Mouse (Mus musculus): ENCODE data around the gene Tpcn1. TPM values are rescaled to one million over a fixed set of nuclear protein-coding genes. Genes with fewer than 3 reads are reported as not detected.
"Not testable (repeated sequence)": the region's sequence is repeated elsewhere in the genome, so short reads cannot be mapped to it uniquely, and the experiment has no call there.

The Tpcn1 gene
- polyA plus RNA-seq, 1 experiment from 2014 or later: 26.5 TPM

DNA sequence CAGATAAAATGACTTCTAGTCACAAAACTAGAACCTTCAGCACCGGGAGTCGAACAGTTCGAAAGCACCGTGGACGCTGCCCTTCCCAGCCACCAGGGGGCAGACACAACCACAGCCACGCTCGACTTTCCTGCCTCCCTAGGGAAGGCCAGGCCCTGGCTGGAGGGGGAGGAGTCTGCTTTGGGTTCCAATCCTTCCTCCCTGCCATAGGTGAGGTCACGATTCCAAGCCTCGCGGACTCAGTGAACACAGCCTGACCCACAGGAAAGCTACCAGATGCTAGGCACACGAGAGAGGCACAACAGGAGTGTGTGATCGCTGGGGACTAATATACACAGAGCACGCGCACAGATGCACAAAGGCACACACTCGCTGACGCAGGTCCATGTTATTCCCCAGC lies 83.1 kb downstream of the Tpcn1 start:
- Histone ChIP-seq H3K27ac (ENCODE audit: low read length) (no peak overlapping the region), H3K36me3 (ENCODE audit: control insufficient read depth, insufficient read depth, low read length) (no peaks in the 10 kb centered on the region), H3K27me3 (ENCODE audit: control insufficient read depth, insufficient read depth, low read length) (no peaks in the 10 kb centered on the region), H3K4me3 (ENCODE audit: low read depth, low read length) (no peak overlapping the region), H3K4me1 (ENCODE audit: control insufficient read depth, insufficient read depth, low read length) (peaks cover 6% of the 10 kb centered on the region), H3K4me2 (replicated peaks; ENCODE audit: low read depth, low read length) (no peak overlapping the region), H3K9ac (replicated peaks; ENCODE audit: low read depth, low read length) (no peak overlapping the region), H3K9me3 (ENCODE audit: control insufficient read depth, low read depth, low read length) (no peaks in the 10 kb centered on the region)
- WGBS: 27% methylated on average over 16 of the region's 16 CpGs
- ATAC-seq (ENCODE audit: insufficient number of reproducible peaks, insufficient read depth, low FRiP score, low read depth): 0 out of 2 replicates have a peak, but pooled peaks have one; percentile 21

DNA sequence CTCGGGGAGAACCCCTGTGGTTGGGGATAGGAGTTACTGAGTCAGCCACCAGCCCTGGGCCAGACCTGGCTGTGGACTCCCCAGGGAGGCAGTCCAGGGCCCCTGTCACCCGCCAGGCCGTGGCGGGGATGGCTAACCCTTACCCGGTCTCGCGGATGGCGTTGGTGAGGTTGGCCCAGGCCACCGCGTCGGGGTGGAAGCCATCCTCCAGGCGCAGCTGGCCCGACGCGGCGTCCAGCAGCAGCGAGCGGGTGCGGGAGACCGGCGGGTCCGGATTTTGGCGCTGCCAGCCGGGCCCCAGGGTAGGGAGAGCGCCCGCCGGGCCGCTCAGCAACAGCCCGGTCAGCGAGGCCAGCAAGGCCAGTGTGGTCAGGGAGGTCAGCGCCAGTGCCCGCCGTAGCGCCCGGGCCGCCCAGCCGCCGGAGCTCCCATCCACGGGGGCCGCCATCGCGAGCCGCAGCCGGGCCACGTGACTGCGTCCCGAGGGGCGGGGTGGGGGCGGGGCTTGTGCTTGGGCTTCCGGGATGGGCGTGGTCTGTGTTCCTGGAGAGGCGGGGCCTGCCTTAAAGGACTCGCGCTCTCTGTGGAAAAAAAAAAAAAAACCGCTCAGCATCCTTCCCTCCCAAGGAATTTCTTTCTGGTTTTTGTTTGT lies 85.2 kb downstream of the Tpcn1 start, which contains the start of gene Plbd2:
Gene Plbd2, minus strand, starts transcription at position 482 of the 652 bp plus-strand sequence.
- Histone ChIP-seq H3K36me3 (ENCODE audit: control insufficient read depth, insufficient read depth, low read length) (no peaks in the 10 kb centered on the region), H3K9ac (replicated peaks; ENCODE audit: low read depth, low read length) (peak within 1 kb of the TSS; percentile 85), H3K27ac (ENCODE audit: low read length) (no peak within 1 kb of the TSS), H3K4me2 (replicated peaks; ENCODE audit: low read depth, low read length) (peak within 1 kb of the TSS; percentile 93), H3K9me3 (ENCODE audit: control insufficient read depth, low read depth, low read length) (no peaks in the 10 kb centered on the region), H3K4me1 (ENCODE audit: control insufficient read depth, insufficient read depth, low read length) (peaks cover 6% of the 10 kb centered on the region), H3K4me3 (ENCODE audit: low read depth, low read length) (peak within 1 kb of the TSS; percentile 89), H3K27me3 (ENCODE audit: control insufficient read depth, insufficient read depth, low read length) (no peaks in the 10 kb centered on the region)
- 1% methylated on average over 52 of the region's 55 CpGs for WGBS
- ATAC-seq (ENCODE audit: insufficient number of reproducible peaks, insufficient read depth, low FRiP score, low read depth): peak; percentile 56; the same call in 1 of the 2 replicates

DNA sequence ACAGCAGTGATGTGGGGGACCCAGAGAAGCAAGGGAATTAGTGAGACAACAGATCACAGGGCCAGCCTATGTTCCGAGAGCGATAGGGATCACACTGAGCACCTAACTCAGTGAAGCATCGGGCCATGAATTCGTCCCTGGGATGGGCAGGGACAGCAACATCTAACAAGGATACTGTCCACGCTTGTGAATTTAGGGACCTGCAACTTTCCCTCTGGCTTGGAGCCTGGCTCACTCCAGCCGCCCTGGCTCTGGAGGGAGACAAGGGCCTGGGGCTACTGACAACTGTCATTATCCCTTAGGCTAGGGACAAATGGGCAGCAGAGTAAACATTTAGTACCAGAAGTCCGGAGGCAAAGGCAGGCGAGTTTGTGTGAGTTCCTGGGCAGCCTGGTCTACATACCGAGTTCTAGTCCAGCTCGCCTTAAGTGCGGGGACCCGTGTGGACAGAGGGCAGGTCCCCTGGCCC lies 85.8 kb downstream of the Tpcn1 start:
- H3K4me2 ChIP-seq (replicated peaks; ENCODE audit: low read depth, low read length): peak overlapping the region; percentile 93
- peak overlapping the region; percentile 85 for H3K9ac ChIP-seq (replicated peaks; ENCODE audit: low read depth, low read length)
- ATAC-seq (ENCODE audit: insufficient number of reproducible peaks, insufficient read depth, low FRiP score, low read depth): no peak
- no peaks in the 10 kb centered on the region for H3K9me3 ChIP-seq (ENCODE audit: control insufficient read depth, low read depth, low read length)
- H3K36me3 ChIP-seq (ENCODE audit: control insufficient read depth, insufficient read depth, low read length): no peaks in the 10 kb centered on the region
- 4% methylated on average over 12 of the region's 12 CpGs for WGBS
- peaks cover 6% of the 10 kb centered on the region for H3K4me1 ChIP-seq (ENCODE audit: control insufficient read depth, insufficient read depth, low read length)
- H3K27me3 ChIP-seq (ENCODE audit: control insufficient read depth, insufficient read depth, low read length): no peaks in the 10 kb centered on the region
- no peak overlapping the region for H3K27ac ChIP-seq (ENCODE audit: low read length)
- peak overlapping the region; percentile 89 for H3K4me3 ChIP-seq (ENCODE audit: low read depth, low read length)

DNA sequence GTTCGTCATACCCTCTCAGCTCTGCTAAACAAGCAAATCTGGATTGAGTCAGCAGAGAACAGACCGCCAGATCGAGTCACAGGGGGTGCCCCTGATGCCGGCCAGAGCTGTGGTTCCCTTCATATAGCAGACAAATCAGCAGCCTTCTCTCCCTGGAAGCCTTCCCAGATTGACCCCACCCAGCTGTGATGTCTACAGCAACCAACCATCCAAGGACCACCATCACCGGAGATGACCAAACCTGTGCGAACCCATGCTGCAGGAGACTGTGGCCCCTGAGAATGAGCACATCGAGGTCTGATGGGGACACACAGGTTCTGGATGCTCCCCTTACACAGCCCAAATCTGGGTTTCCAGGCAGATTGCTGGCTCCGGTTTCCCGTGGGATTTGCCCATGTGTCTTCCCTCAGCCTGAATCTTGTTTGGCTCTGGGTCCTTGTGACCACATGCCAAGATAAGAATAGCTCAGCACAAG lies 86.3 kb downstream of the Tpcn1 start:
- no peak overlapping the region for H3K27ac ChIP-seq (ENCODE audit: low read length)
- H3K27me3 ChIP-seq (ENCODE audit: control insufficient read depth, insufficient read depth, low read length): no peaks in the 10 kb centered on the region
- peaks cover 6% of the 10 kb centered on the region for H3K4me1 ChIP-seq (ENCODE audit: control insufficient read depth, insufficient read depth, low read length)
- H3K9me3 ChIP-seq (ENCODE audit: control insufficient read depth, low read depth, low read length): no peaks in the 10 kb centered on the region
- H3K4me3 ChIP-seq (ENCODE audit: low read depth, low read length): peak overlapping the region; percentile 89
- peak overlapping the region; percentile 85; the same call in 1 of the 2 replicates for H3K9ac ChIP-seq (replicated peaks; ENCODE audit: low read depth, low read length)
- peak overlapping the region; percentile 93 for H3K4me2 ChIP-seq (replicated peaks; ENCODE audit: low read depth, low read length)
- WGBS: 58% methylated on average over 9 of the region's 9 CpGs
- H3K36me3 ChIP-seq (ENCODE audit: control insufficient read depth, insufficient read depth, low read length): no peaks in the 10 kb centered on the region
- ATAC-seq (ENCODE audit: insufficient number of reproducible peaks, insufficient read depth, low FRiP score, low read depth): no peak

DNA sequence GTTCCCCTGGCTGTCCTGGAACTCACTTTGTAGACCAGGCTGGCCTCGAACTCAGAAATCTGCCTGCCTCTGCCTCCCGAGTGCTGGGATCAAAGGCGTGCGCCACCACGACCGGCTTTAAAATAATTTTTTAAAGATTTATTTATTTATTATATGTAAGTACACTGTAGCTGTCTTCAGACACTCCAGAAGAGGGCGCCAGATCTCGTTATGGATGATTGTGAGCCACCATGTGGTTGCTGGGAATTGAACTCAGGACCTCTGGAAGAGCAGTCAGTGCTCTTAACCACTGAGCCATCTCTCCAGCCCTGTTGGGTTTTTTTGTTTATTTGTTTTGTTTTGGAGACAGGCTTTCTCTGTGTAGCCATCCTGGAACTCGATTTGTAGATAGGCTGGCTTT lies 87.9 kb downstream of the Tpcn1 start:
- H3K36me3 ChIP-seq (ENCODE audit: control insufficient read depth, insufficient read depth, low read length); H3K27ac ChIP-seq (ENCODE audit: low read length); ATAC-seq (ENCODE audit: insufficient number of reproducible peaks, insufficient read depth, low FRiP score, low read depth); H3K4me1 ChIP-seq (ENCODE audit: control insufficient read depth, insufficient read depth, low read length); H3K27me3 ChIP-seq (ENCODE audit: control insufficient read depth, insufficient read depth, low read length); H3K4me3 ChIP-seq (ENCODE audit: low read depth, low read length); H3K4me2 ChIP-seq (replicated peaks; ENCODE audit: low read depth, low read length); H3K9me3 ChIP-seq (ENCODE audit: control insufficient read depth, low read depth, low read length); H3K9ac ChIP-seq (replicated peaks; ENCODE audit: low read depth, low read length): not testable (repeated sequence)
- 87% methylated on average over 9 of the region's 9 CpGs for WGBS

DNA sequence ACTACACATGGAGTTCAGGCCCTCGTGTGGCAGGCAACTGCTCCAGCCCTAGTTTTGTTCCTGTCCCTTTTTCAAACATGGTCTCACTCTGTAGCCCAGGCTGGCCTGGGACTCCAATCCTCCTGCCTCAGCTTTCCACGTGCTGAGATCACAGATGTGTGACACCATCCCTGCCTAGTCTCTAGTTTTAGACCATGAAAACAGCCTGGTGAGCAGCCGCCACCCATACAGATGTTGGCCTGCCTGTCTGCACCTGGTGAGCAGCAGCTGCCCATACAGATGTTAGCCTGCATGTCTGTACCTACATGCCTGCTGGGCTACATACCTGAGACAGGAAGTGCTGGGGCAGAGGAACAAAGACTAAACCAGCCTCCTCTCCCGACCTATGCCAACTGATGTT lies 89.3 kb downstream of the Tpcn1 start:
- Histone ChIP-seq H3K4me3 (ENCODE audit: low read depth, low read length) (no peak overlapping the region), H3K4me2 (replicated peaks; ENCODE audit: low read depth, low read length) (no peak overlapping the region), H3K4me1 (ENCODE audit: control insufficient read depth, insufficient read depth, low read length) (peaks cover 6% of the 10 kb centered on the region), H3K27me3 (ENCODE audit: control insufficient read depth, insufficient read depth, low read length) (no peaks in the 10 kb centered on the region), H3K27ac (ENCODE audit: low read length) (no peak overlapping the region), H3K9me3 (ENCODE audit: control insufficient read depth, low read depth, low read length) (no peaks in the 10 kb centered on the region), H3K36me3 (ENCODE audit: control insufficient read depth, insufficient read depth, low read length) (no peaks in the 10 kb centered on the region; the same call in 1 of the 2 replicates), H3K9ac (replicated peaks; ENCODE audit: low read depth, low read length) (no peak overlapping the region)
- WGBS: 79% methylated on average over 4 of the region's 4 CpGs
- ATAC-seq (ENCODE audit: insufficient number of reproducible peaks, insufficient read depth, low FRiP score, low read depth): no peak

DNA sequence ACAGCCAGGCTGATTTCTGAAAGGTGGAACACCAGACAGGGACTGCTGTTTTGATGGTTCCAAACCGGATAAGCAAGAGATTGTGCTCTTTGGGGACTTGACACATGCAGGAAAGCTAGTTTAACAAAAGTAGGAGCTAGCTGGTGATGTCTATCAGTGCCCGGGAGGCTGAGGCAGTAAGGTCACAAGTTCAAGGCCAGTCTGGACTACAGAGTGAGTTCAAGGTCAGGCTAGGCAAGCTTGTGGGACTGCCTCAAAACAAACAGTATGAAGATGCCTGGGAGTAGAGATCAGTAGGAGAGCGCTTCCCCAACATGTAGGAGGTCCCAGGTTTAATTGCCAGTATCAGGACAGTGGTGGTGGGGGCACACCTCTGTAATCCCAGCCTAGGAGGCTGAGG lies 91.4 kb downstream of the Tpcn1 start:
- H3K36me3 ChIP-seq (ENCODE audit: control insufficient read depth, insufficient read depth, low read length): no peaks in the 10 kb centered on the region; the same call in 1 of the 2 replicates
- WGBS: 84% methylated on average over 3 of the region's 3 CpGs
- H3K4me1 ChIP-seq (ENCODE audit: control insufficient read depth, insufficient read depth, low read length): no peaks in the 10 kb centered on the region; the same call in 1 of the 2 replicates
- no peak overlapping the region for H3K9ac ChIP-seq (replicated peaks; ENCODE audit: low read depth, low read length)
- ATAC-seq (ENCODE audit: insufficient number of reproducible peaks, insufficient read depth, low FRiP score, low read depth): no peak
- no peaks in the 10 kb centered on the region for H3K27me3 ChIP-seq (ENCODE audit: control insufficient read depth, insufficient read depth, low read length)
- no peak overlapping the region for H3K4me3 ChIP-seq (ENCODE audit: low read depth, low read length)
- H3K4me2 ChIP-seq (replicated peaks; ENCODE audit: low read depth, low read length): no peak overlapping the region
- no peaks in the 10 kb centered on the region for H3K9me3 ChIP-seq (ENCODE audit: control insufficient read depth, low read depth, low read length)
- no peak overlapping the region for H3K27ac ChIP-seq (ENCODE audit: low read length)

DNA sequence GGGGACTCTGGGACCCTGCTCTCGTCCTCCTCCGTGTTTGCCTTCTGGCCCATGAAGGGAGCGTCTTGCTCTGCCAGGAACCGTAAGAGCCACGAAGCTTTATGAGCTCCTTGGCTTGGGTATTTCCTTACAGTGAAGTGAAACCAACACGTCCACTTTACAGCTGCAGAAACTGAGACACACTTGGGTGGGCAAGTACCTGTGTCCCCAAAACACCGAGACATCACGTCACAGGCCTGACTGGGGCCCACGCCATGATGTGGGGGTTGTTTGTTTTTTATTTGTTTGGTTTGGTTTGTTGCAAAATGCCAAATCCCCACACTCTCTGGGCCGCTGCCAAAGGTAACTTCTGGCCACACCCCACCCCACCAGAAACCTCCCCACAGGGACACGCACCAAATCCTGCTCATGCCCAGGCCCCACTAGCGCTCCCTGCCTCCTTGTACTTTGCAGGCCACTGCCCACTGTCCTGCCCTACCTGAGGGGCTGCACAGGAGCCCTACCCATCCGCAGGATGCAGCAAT lies 92.7 kb downstream of the Tpcn1 start:
- H3K9me3 ChIP-seq (ENCODE audit: control insufficient read depth, low read depth, low read length): no peaks in the 10 kb centered on the region
- H3K4me1 ChIP-seq (ENCODE audit: control insufficient read depth, insufficient read depth, low read length): no peaks in the 10 kb centered on the region
- peaks cover under 1% of the 10 kb centered on the region; the same call in 1 of the 2 replicates for H3K36me3 ChIP-seq (ENCODE audit: control insufficient read depth, insufficient read depth, low read length)
- no peaks in the 10 kb centered on the region for H3K27me3 ChIP-seq (ENCODE audit: control insufficient read depth, insufficient read depth, low read length)
- H3K4me2 ChIP-seq (replicated peaks; ENCODE audit: low read depth, low read length): no peak overlapping the region
- no peak overlapping the region for H3K4me3 ChIP-seq (ENCODE audit: low read depth, low read length)
- no peak overlapping the region for H3K9ac ChIP-seq (replicated peaks; ENCODE audit: low read depth, low read length)
- 91% methylated on average over 13 of the region's 13 CpGs for WGBS
- no peak for ATAC-seq (ENCODE audit: insufficient number of reproducible peaks, insufficient read depth, low FRiP score, low read depth)
- H3K27ac ChIP-seq (ENCODE audit: low read length): no peak overlapping the region
